Mouse (Mus musculus): Measurements from ENCODE around the gene Abr. TPM values are rescaled to one million over a fixed set of nuclear protein-coding genes. Genes with fewer than 3 reads are reported as not detected.

The Abr gene
- polyA plus RNA-seq, 1 experiment: 81.3 TPM

- Histone ChIP-seq H3K36me3 (ENCODE audit: control insufficient read depth, insufficient read depth) (peaks cover 43% of the 10 kb centered on the region), H3K27me3 (ENCODE audit: control insufficient read depth, insufficient read depth, insufficient read length) (no peaks in the 10 kb centered on the region), H3ac (ENCODE audit: control insufficient read depth, insufficient read length) (no peak overlapping the region), H3K79me2 (ENCODE audit: control insufficient read depth, insufficient read depth) (peaks cover 76% of the 10 kb centered on the region), H3K4me3 (no peak overlapping the region), H3K4me2 (ENCODE audit: low read depth) (no peak overlapping the region)
- TF ChIP-seq MYOD1 (IDR thresholded peaks at IDR 0.05; ENCODE audit: control insufficient read depth in 1 of 3, insufficient read length in 2 of 3, low read depth in 2 of 3) (no peak), MAX (IDR thresholded peaks at IDR 0.05; ENCODE audit: low read depth) (no peak), SRF (IDR thresholded peaks at IDR 0.05; ENCODE audit: control insufficient read depth, insufficient read length, low read depth) (no peak), E2F4 (IDR thresholded peaks at IDR 0.05; ENCODE audit: insufficient read depth) (no peak), TCF3 (IDR thresholded peaks at IDR 0.05; ENCODE audit: insufficient read length, low read depth) (no peak), POLR2A (IDR thresholded peaks at IDR 0.05; ENCODE audit: insufficient read length, low read depth) (no peak), TCF12 (IDR thresholded peaks at IDR 0.05; ENCODE audit: insufficient read depth, poor library complexity, severe bottlenecking) (no peak)
Measured at GRCm38 (mm10) chr11:76482697-76483096, 139.4 kb downstream of the Abr start.

GRCm38 (mm10) chr11:76482183-76482582 is 139.9 kb downstream of the Abr start:
- H3K4me2 ChIP-seq (ENCODE audit: low read depth): no peak overlapping the region
- peaks cover 71% of the 10 kb centered on the region for H3K79me2 ChIP-seq (ENCODE audit: control insufficient read depth, insufficient read depth)
- peaks cover 45% of the 10 kb centered on the region for H3K36me3 ChIP-seq (ENCODE audit: control insufficient read depth, insufficient read depth)
- H3ac ChIP-seq (ENCODE audit: control insufficient read depth, insufficient read length): no peak overlapping the region
- no peaks in the 10 kb centered on the region for H3K27me3 ChIP-seq (ENCODE audit: control insufficient read depth, insufficient read depth, insufficient read length)
- no peak overlapping the region for H3K4me3 ChIP-seq
- TF ChIP-seq USF1 (IDR thresholded peaks at IDR 0.05; ENCODE audit: low read depth) (no peak), E2F4 (IDR thresholded peaks at IDR 0.05; ENCODE audit: insufficient read depth) (no peak), CEBPB (IDR thresholded peaks at IDR 0.05; ENCODE audit: insufficient read depth, poor library complexity, severe bottlenecking) (no peak), SRF (IDR thresholded peaks at IDR 0.05; ENCODE audit: control insufficient read depth, insufficient read length, low read depth) (no peak), MAX (IDR thresholded peaks at IDR 0.05; ENCODE audit: low read depth) (no peak), TCF3 (IDR thresholded peaks at IDR 0.05; ENCODE audit: insufficient read length, low read depth) (no peak), TCF12 (IDR thresholded peaks at IDR 0.05; ENCODE audit: insufficient read depth, poor library complexity, severe bottlenecking) (no peak), POLR2AphosphoS2 (IDR thresholded peaks at IDR 0.05; ENCODE audit: insufficient read length, low read depth) (no peak), MYOG (IDR thresholded peaks at IDR 0.05; ENCODE audit: control insufficient read depth in 1 of 3, insufficient read depth in 1 of 3, insufficient read length in 2 of 3, low read depth in 2 of 3) (no peak), MYOD1 (IDR thresholded peaks at IDR 0.05; ENCODE audit: control insufficient read depth in 1 of 3, insufficient read length in 2 of 3, low read depth in 2 of 3) (no peak), POLR2A (IDR thresholded peaks at IDR 0.05; ENCODE audit: insufficient read length, low read depth) (no peak), REST (IDR thresholded peaks at IDR 0.05; ENCODE audit: insufficient read depth, insufficient read length) (no peak)

GRCm38 (mm10) chr11:76479729-76480128 is 142.4 kb downstream of the Abr start:
- Histone ChIP-seq H3K4me3 (no peak overlapping the region), H3K27me3 (ENCODE audit: control insufficient read depth, insufficient read depth, insufficient read length) (no peaks in the 10 kb centered on the region), H3K4me2 (ENCODE audit: low read depth) (peak overlapping the region; percentile 62), H3ac (ENCODE audit: control insufficient read depth, insufficient read length) (no peak overlapping the region), H3K79me2 (ENCODE audit: control insufficient read depth, insufficient read depth) (peaks cover 54% of the 10 kb centered on the region), H3K36me3 (ENCODE audit: control insufficient read depth, insufficient read depth) (peaks cover 43% of the 10 kb centered on the region)
- TF ChIP-seq E2F4 (IDR thresholded peaks at IDR 0.05; ENCODE audit: insufficient read depth) (no peak), USF1 (IDR thresholded peaks at IDR 0.05; ENCODE audit: low read depth) (peak; percentile 45), CEBPB (IDR thresholded peaks at IDR 0.05; ENCODE audit: insufficient read depth, poor library complexity, severe bottlenecking) (peak; percentile 48), MYOG (IDR thresholded peaks at IDR 0.05; ENCODE audit: control insufficient read depth in 1 of 3, insufficient read depth in 1 of 3, insufficient read length in 2 of 3, low read depth in 2 of 3) (no peak), POLR2AphosphoS2 (IDR thresholded peaks at IDR 0.05; ENCODE audit: insufficient read length, low read depth) (no peak)

GRCm38 (mm10) chr11:76478676-76479655 is 143.1 kb downstream of the Abr start:
- H3K79me2 ChIP-seq (ENCODE audit: control insufficient read depth, insufficient read depth): peaks cover 54% of the 10 kb centered on the region
- peaks cover 38% of the 10 kb centered on the region for H3K36me3 ChIP-seq (ENCODE audit: control insufficient read depth, insufficient read depth)
- H3K27me3 ChIP-seq (ENCODE audit: control insufficient read depth, insufficient read depth, insufficient read length): no peaks in the 10 kb centered on the region
- TF ChIP-seq MYOG (IDR thresholded peaks at IDR 0.05; ENCODE audit: control insufficient read depth in 1 of 3, insufficient read depth in 1 of 3, insufficient read length in 2 of 3, low read depth in 2 of 3): no peak
- no peak for TF ChIP-seq USF1 (IDR thresholded peaks at IDR 0.05; ENCODE audit: low read depth)
- TF ChIP-seq E2F4 (IDR thresholded peaks at IDR 0.05; ENCODE audit: insufficient read depth): no peak
- no peak overlapping the region for H3K4me3 ChIP-seq
- peak overlapping the region; percentile 62 for H3K4me2 ChIP-seq (ENCODE audit: low read depth)
- H3ac ChIP-seq (ENCODE audit: control insufficient read depth, insufficient read length): no peak overlapping the region

- no peak overlapping the region for H3ac ChIP-seq (ENCODE audit: control insufficient read depth, insufficient read length)
- H3K4me2 ChIP-seq (ENCODE audit: low read depth): peak overlapping the region; percentile 26
- no peak overlapping the region for H3K4me3 ChIP-seq
- TF ChIP-seq CEBPB (IDR thresholded peaks at IDR 0.05; ENCODE audit: insufficient read depth, poor library complexity, severe bottlenecking) (no peak), MYOG (IDR thresholded peaks at IDR 0.05; ENCODE audit: control insufficient read depth in 1 of 3, insufficient read depth in 1 of 3, insufficient read length in 2 of 3, low read depth in 2 of 3) (no peak), POLR2AphosphoS2 (IDR thresholded peaks at IDR 0.05; ENCODE audit: insufficient read length, low read depth) (no peak), POLR2A (IDR thresholded peaks at IDR 0.05; ENCODE audit: insufficient read length, low read depth) (no peak), MYOD1 (IDR thresholded peaks at IDR 0.05; ENCODE audit: control insufficient read depth in 1 of 3, insufficient read length in 2 of 3, low read depth in 2 of 3) (no peak), MAX (IDR thresholded peaks at IDR 0.05; ENCODE audit: low read depth) (no peak), E2F4 (IDR thresholded peaks at IDR 0.05; ENCODE audit: insufficient read depth) (no peak), SRF (IDR thresholded peaks at IDR 0.05; ENCODE audit: control insufficient read depth, insufficient read length, low read depth) (no peak), USF1 (IDR thresholded peaks at IDR 0.05; ENCODE audit: low read depth) (no peak)
- no peaks in the 10 kb centered on the region for H3K27me3 ChIP-seq (ENCODE audit: control insufficient read depth, insufficient read depth, insufficient read length)
- peaks cover 29% of the 10 kb centered on the region for H3K36me3 ChIP-seq (ENCODE audit: control insufficient read depth, insufficient read depth)
- H3K79me2 ChIP-seq (ENCODE audit: control insufficient read depth, insufficient read depth): peaks cover 36% of the 10 kb centered on the region
Measured at GRCm38 (mm10) chr11:76477095-76477525, 145.0 kb downstream of the Abr start.
